Mouse (Mus musculus) limb, embryonic 11.5 days (tissue): Measurements from ENCODE around the gene Tmem207. TPM values are rescaled to one million over a fixed set of nuclear protein-coding genes. Genes with fewer than 3 reads are reported as not detected.

ENCODE experiments used
- polyA plus RNA-seq: library from polyadenylated mRNA; unstranded; fragments of >200 nt; fragmentation: Nextera tagmentation; extraction: Ambion mirVana; gene quantifications from 2 replicates; pipeline ENCODE4 v1.2.1, GENCODE M21; 2014

Tmem207 gene
- polyA plus RNA-seq, 1 experiment from 2014 or later = not detected

Other genes with a start within 250 kb of the Tmem207 start
- 3.9 and 4.3 TPM in 2 replicates for gene Cldn1, start 154.9 kb downstream of the Tmem207 start, polyA plus RNA-seq
- gene Cldn16, start 63.6 kb downstream of the Tmem207 start, polyA plus RNA-seq = not detected in 2 replicates
- gene Il1rap, start 54.9 kb upstream of the Tmem207 start, polyA plus RNA-seq = 5.8 and 6.6 TPM in 2 replicates